Mouse (Mus musculus) gastrocnemius, adult 18-20 months (tissue): Measurements from ENCODE around the gene Corin. TPM values are rescaled to one million over a fixed set of nuclear protein-coding genes. Genes with fewer than 3 reads are reported as not detected.

Source experiments
- DNase-seq: peaks from one replicate; pipeline ENCODE4 v3.0.0; 2021; ENCODE audit warnings: low spot score
- total RNA-seq, 2 experiments: library from RNA; stranded (reverse); gene quantifications; 2 replicates each; pipeline ENCODE4 v1.2.3; 2021

Corin gene
- total RNA-seq, 2 experiments from 2014 or later: 0.07 to 0.55 TPM

DNA sequence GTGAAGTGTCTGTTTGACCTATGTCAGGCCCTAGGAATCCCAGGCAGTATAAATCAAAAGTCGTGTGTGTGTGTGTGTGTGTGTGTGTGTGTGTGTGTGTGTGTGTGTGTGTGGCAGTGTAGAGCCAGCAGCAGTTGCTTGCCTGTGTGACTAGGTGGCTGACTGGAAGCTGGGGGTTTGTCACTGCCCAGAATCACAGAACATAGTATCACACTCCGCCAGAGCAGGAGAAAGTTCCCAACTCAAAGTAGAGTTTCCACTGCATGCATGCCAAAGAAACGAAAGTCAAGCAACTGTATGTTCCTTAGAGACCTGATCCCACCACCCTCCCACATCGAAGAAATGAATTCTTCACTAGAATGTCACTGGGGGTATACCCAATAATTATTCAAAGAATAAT is 61.3 kb downstream of the Corin start:
- no peak for DNase-seq

DNA sequence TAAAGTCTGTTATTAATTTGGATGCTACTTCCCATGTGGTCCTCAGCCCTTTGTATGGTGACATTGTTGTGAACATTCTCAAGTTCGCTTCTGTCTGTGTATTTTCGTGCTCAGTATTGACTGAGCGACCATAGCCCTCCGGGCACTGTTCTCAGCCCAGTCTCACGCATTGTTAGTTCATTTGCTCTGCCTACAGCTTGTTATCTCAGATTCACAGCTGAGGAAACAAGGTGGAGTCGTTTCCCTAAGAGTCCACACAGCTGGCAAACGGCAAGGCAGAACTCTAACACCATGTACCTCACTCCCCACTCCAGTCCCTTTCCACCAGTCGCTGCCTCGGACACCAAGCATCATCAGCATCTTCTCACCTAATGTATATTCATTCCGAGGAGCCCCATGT is 63.1 kb downstream of the Corin start:
- DNase-seq: no peak

DNA sequence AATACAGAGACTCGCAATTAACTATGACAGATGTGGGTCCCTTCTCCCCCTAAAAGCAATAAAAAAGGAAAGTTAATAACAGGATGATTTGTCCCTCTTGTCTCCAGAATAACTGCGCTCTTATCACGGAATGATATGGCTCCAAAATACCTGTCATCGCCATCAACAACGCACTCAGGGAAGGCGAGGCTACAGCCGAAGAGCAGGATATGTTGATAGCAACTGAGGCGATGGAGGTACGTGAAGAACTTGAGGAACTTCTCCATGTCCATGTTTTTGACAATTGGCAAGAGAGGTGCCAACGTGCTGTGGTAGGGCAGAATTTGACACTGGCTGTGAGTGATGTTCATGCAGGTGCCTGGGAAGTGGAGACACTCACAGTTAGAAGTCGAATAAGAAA is 69.2 kb downstream of the Corin start:
- DNase-seq: no peak

DNA sequence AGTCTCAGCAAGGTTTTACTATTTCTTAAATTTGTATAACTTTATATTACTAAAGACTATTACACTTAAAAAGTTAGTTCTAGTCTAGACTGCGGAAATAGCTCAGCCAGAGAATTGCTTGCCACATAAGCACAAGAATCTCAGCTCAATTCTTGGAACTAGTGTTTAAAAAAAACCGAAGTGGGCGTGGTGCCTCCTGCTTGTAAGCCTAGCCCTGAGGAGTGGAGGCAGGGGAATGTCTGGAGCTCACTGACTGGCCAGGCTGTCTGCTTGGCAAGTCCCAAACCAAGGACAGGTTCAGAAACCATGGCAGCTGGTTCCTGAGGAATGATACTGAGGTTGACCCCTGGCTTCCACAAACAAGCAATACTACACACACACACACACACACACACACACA is 72.4 kb downstream of the Corin start:
- DNase-seq: no peak

DNA sequence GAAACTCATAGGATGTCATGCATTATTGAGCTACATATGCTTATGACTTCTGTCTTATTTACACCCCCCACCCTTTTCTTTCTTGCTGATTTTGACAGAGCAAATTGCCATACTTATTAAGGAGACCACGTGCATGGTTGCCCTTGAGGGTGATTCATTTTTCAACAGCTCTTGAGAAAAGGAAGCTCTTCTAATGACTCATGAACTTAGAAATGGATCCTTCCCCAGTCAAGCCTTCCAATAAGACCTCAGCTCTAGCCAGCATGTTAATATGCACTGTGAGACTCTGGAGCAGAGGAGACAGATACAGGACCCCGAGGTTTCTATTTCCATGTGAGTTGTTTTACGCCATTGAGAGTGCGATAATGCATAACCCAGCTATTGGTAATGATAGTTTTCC is 76.7 kb downstream of the Corin start:
- DNase-seq: no peak

DNA sequence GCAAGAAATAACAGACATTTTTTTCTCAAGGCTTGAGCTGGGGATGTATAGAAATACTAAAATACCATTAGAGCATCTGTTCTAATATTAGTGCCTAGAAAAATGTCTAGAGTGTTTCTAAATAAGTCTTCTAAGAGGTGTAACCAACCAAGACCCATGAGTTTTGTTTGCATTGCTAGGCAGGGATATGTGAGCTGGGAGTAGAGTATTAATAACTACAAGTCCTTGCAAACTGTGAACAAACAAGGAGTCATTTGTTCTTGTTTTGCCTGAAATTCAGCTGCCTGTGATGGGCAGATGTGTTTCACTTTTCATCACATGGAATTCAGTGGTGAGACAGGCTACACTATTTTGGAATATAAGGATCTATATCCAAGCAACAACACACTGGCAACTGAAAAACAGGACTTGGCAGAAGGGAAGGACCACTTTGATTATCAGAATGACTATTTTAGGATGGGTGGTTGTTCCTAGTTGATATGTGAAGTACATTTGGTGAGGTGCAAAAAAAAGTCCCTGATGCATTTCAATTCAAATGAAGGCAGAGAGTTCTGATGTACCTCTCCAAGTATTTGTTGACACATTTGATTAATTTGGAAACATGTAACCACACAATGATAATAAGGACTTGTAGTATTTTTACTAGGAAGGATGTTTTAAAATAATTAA is 78.8 kb downstream of the Corin start:
- no peak for DNase-seq

DNA sequence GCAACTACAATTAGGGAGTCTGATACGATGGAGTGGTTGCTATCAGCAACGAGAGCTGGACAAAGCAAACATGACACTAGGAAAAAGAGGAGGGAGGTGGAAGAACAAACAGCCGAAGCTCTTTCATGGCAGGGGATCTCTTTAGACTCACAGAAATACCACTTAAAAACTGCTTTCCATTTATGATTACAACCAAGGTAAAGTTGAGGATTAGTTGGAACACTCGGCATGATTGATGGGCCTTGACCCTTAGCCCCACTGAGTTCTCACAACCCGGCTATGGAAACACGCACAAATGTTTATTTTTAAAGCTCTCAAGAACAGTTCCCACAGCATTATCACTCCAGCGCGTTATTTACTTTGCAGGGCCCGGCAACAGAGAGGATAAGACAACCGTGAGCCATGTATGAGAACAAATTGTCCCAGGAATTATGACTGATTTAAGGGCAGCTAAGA is 92.4 kb downstream of the Corin start:
- no peak for DNase-seq

DNA sequence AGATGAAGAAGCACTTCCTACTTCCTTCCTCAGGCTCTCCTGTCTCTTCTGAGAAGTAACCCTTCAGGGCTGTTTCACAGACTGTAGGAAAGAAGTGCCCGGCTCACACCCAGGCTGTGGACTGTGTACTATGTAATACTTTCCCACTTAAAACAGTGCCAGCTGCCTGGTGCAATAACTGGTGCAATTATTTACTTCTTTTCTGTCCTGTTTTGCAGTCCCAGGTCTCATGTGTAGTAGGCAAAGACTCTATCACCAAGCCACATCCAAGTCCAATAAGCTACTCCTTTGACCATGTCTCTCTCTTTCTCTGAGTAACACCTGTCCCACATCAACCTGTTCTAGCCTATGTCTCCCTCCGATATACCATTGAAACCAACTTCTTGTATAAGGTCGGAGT is 93.4 kb downstream of the Corin start:
- DNase-seq: no peak

DNA sequence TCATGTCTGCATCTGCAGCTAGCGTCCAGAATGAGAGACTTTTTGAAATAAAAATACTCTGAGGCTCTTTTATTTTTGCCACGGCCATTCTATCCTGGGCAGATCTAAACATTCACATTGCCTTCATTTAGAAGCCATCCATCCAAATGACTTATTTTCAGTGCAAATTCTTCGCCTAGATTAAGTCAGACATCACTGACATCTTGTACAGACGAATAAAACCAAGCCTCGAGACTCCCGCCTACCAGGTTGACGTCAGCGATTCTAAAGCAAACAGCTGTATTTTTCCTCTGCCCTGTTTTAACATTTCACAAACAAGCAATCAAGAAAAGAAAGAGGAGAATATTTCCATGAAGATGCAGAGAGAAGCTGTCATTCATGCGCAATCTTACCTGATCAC is 100.9 kb downstream of the Corin start:
- DNase-seq: no peak

DNA sequence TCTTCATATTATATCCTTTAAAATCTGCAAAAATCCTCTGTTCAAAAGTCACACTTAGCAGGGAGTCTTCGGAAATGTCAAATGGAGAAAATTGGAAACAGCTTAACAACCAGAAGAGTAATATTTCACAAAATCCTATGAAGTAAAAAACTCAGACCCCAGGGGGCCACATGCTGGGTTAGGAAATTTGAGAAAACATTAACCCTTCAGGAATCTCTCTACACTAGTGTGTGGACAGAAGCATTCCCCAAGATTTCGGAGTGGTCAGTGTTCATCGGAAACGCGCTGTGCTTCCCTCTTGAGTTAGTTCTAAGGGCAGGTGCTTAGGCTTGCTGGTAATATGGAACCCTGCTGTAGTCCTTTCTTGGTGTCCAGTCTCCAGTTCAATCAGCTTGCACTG is 101.4 kb downstream of the Corin start:
- DNase-seq: no peak

DNA sequence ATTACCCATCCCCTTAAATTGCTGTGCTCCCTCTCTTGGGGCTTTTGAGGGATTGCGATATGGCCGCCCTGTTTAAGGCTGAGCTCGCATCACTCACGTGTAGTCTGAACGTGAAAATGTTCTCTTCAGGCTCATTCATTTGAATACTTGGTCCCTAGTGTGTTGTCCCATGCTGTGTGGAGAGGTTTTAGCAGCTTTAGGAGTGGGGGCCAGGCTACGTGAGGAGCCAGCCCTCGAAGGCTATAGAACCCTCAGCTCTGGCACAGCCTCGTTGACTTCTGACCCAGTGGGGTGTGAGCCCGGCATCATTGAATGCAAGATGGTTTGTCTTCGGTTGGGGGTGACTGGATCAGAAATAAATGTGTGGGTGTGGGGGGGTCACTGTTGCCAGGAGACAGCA is 102.5 kb downstream of the Corin start:
- DNase-seq: no peak

DNA sequence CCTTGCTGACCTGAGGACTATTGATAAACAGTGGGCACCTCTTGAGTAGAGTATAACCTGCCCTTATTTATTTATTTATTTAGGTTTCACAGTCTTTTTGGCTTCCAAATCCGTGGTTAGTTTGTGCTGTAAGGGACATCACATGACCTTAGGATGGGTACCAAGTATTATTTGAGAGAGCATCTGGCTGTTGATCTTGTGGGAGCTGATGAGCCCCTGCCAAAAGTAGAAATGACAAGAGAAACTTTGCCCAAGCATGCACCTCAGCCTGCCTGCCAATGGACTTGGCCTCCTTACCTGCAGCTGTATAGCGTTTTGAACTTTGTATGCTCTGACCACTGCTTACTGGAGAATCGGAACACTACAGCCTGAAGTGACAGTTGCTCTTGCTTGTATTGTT is 103.0 kb downstream of the Corin start:
- no peak for DNase-seq

DNA sequence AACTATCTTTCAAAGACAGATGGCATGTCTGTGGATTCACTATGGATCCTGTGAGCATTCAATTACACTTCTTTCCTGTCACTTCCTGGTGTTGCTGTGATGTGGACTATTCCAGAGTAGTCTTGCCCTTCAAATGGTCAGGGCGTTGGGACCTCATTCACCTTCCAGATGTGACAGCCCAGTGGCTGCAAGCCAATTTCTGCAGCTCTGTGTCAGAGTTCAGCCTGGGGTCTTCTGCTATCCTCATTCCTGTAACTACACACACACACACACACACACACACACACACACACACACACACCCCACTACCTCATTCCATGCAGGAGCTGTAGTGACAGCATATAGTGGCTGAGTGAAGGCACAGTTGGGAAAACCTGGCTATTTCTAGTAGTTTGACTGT is 122.1 kb downstream of the Corin start:
- DNase-seq: no peak

DNA sequence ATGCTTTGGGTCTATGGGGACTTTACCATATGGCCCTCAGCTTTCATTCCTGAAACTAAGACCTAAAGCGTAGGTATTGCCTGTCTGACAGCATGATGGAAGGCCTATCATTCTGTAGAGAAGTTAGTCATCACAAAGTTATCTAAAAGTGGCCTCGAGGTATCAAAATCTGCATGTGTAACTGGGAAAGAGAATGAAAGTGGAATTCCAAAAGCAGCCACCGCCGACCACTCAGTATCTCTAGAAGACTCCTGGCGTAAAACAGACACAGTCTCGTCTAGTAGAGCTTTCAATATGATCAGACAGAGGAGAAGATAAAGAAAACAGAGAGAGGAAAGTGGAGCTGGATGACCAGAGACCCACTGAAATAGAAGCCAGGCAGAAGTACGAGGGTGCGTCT is 123.7 kb downstream of the Corin start:
- DNase-seq: no peak

DNA sequence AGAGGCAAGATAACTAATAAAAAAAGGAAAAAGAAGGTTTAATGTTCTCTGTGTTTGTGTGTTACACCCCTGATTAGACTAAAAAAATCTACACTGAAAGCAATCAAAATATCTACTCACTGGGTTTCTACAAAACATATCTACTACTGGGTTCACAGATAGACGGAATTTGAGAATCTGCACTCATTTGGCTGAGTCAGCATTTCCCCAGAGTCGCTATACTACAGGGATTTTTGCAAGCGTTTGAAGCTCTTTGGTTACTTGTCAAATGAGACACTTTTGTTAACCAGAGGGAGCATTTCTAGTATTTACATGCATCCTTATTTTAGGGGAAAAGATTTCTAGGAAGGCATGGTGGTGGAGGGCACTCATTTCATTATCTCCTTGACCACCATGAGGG is 136.3 kb downstream of the Corin start:
- DNase-seq: no peak

DNA sequence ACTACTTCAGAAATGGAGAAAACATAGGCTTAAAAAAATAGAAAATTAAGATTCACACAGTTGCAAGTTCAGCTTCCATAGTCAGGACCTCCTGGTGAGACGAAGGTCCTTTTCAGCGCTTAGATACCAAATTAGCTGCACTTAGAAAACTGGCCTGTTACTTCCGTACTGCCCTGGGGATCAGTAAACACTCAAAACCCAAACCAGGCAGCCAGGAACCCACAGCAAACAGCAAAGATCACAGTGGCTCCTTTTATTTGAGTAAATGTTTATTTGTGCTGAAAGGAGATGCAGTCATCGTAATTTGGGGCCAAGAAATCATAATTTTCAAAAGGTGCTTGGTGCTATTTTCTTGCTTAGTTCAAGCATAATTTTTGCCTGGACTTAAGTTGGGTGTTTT is 138.5 kb downstream of the Corin start:
- no peak for DNase-seq

DNA sequence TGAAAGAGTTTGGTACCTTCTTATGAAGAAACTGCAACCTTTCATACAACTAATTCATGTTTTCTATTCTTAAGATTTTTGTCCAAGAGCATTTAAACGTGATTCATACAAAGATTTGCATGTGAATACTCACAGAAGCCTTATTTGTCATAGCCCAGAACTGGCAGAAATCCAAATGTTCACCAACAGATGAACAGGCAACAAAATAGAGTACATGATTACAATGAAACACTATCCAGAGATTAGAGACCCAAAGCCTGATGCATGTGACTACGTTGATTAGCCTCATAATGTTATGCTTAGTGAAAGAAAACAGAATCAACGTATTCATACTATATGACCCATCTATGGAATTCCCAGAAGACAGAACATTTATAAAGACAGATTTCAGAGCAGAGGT is 140.4 kb downstream of the Corin start:
- no peak for DNase-seq

DNA sequence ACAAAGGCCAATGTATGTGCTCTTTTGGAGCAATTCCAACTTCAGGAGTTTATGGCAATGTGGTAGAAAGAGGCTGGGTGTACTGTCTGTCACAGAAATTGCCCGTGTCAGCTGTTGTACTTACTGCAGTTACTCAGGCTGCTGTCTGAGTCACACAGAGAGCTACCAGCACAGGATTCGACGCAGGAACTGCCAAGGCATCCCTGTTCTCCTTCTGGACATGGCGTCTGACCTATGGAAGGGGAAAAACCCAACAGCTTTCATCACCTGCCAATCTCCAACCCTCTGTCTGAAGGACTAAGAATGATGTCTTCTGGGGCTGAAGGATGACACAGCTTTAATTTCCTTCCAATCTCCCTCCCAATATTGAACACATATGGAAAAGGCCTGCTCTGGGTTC is 150.5 kb downstream of the Corin start:
- no peak for DNase-seq

DNA sequence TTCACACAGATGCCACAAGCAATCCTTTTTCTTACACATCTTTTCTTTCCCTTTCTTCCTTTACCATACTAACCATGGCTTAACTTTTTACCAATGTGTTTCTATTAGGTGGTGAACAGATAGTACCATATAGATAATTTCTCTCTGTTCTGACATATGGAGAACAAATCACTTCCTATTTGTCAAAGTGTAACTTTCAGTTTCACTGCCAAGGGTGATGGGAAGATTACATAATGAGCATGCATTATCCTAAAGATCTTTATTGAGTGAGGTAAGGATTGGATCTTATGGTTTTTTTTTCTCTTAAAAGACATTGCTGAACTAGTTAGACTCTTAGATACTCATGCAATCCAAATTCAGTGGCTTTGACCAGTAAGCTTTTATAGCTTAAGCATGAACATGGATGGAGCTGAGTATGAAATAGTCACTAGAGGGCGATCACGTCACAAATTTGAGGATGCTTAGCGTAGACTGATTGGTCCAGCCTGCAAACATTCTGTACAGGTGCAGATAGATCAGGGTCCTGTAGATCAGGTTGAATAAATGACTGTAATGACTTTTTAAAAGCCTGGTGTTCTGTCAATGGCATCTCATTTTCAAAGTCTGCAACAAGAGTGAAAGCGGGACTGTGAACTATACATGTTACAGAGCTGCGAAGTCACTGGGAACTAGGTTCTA is 154.1 kb downstream of the Corin start:
- peak; percentile 9 for DNase-seq

DNA sequence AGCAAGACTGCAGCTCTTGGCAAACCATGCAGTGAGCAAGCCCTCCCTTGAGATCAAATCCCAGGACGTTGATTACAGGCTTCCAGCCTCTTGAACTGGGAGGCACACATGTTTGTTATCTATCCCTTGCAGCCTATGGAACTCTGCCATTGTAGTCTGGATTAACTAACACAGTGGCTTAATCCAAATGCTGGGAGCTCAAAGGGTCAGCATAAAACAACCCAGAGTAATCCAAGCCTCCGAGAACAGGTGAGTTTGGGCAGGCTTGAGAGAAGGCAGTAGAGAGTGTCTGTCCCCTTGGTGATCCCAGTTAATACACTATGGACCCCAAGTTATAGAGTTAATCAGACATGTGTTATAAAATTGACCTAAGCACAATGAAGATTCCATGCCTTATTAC is 155.7 kb downstream of the Corin start:
- no peak for DNase-seq

DNA sequence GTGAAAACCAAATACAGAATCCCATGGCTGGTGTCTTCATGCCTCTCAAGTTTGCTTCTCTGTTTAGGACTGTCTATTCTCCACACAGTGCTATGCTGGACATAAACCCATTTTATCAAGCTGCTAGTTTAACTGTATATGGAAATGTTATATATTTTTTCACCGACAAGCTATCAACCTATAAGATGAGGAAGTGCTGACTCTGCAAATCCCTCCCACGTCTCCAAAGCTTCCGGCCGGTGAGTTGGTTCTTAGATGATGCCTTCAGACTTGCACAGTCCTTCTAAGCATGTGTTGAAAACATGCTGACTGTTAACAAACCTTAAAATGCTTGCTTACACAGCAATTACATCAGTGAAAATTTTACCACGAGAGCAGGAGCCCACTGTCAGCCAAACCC is 168.4 kb downstream of the Corin start:
- no peak for DNase-seq

DNA sequence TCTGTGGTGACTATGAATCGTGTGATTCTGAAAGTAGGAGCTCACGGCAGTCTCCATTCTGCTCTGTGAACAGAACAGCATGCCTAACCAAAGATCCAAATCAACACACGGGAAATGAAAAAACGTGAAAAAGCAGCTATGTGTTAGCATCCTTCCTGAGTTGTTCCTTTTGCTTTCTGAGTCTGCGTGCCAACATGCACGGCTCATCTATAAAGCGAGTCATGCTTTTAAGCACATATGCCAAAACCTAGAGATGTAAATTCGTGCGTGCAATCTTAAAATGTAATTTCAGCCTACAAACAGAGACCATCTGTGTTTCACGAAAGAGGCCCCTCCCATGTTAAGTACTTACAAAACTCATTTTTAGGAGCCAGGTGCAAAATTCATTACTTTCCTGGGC is 171.4 kb downstream of the Corin start:
- no peak for DNase-seq

DNA sequence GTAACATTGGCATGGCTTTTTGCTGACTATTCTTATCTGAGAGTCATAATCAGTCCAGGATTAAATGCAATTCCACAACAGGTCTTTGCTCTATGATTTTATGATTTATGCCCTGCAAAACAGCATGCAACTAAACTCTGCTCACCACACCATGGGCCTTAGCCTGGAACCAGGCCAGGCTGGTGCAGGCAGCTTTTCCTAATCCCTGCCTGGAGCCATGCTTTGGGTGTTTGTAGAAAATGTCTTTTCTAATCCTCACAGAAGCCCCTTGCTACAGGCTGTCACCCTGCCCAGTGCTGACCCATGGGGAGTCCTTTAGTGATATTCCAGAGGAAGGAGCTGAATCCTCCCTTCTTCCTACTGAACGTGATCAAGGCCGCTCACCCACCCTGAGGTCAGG is 173.1 kb downstream of the Corin start:
- no peak for DNase-seq

DNA sequence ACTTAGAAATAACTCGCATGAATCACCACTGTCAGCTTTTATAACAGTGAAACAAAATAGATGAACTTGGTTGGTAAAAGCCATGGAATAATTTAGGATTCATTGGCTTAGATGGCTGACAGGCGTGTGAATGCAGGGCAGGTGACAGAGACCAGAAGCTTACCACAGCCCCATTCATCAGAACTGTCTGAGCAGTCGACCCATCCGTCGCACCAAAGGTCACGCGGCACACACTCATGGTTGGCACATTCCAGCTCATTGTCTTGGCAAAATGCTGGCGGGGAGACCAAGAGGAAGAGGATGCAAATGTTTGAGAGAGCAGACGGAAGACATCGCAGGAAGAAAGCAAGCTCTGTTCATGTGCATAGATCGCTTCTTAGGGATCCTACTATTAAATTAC is 173.6 kb downstream of the Corin start:
- no peak for DNase-seq
